Mouse (Mus musculus) myocyte (in vitro differentiated cells): ENCODE measurements around the gene Dnajc16.

Experiments used
- E2F4 ChIP-seq: IDR thresholded peaks from one replicate; pipeline ENCODE4 v1.6.1; 2011; ENCODE audit warnings: mild to moderate bottlenecking, control low read depth, moderate library complexity; ENCODE audit not compliant: insufficient read depth
- MAX ChIP-seq: IDR thresholded peaks from one replicate; pipeline ENCODE4 v1.6.1; 2011; ENCODE audit warnings: low read depth, mild to moderate bottlenecking, control low read depth
- MYOD1 ChIP-seq, 3 experiments: IDR thresholded peaks; one replicate each; pipeline ENCODE4 v1.6.1; 2011; ENCODE audit warnings: control low read depth in 2 of 3, low read depth in 2 of 3, mild to moderate bottlenecking in 2 of 3, moderate library complexity in 1 of 3; ENCODE audit not compliant: insufficient read length in 2 of 3, control insufficient read depth in 1 of 3
- POLR2AphosphoS2 ChIP-seq: IDR thresholded peaks from one replicate; pipeline ENCODE4 v1.6.1; 2011; ENCODE audit warnings: low read depth, control low read depth; ENCODE audit not compliant: insufficient read length

DNA sequence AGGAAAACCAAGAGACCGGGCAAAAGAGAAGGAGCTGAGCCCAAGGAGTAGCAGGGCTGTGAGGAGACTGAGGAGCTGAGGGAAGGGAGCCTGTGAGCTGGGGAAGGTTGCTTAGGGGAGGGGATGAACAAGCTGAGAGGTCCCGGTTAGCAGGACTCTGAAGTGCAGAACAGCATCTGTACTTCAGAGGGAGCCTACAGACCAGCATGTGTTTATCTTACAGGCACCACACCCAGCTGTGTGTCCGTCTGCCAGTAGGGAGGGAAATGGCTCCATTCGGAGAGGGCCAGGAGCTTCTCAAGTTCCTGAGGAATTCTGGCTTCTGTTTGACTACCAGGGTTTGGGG is 38.7 kb downstream of the Dnajc16 start:
- no peak for TF ChIP-seq POLR2AphosphoS2
- no peak for TF ChIP-seq MAX
- no peak for TF ChIP-seq MYOD1 (IDR thresholded peaks at IDR 0.05; ENCODE audit: control insufficient read depth in 1 of 3, insufficient read length in 2 of 3, low read depth in 2 of 3)
- no peak for TF ChIP-seq E2F4
